Mouse (Mus musculus) hindlimb bud, embryonic 11.5 days (tissue): ENCODE measurements around the gene Bcap31.
"Not testable (repeated sequence)": the region's sequence is repeated elsewhere in the genome, so short reads cannot be mapped to it uniquely, and the experiment has no call there.

Experiments
- DNase-seq: peaks from one replicate; pipeline ENCODE4 v3.0.0-alpha.2; 2012; ENCODE audit warnings: low read depth, low spot score; ENCODE audit errors: extremely low spot score

Bcap31 gene

DNA sequence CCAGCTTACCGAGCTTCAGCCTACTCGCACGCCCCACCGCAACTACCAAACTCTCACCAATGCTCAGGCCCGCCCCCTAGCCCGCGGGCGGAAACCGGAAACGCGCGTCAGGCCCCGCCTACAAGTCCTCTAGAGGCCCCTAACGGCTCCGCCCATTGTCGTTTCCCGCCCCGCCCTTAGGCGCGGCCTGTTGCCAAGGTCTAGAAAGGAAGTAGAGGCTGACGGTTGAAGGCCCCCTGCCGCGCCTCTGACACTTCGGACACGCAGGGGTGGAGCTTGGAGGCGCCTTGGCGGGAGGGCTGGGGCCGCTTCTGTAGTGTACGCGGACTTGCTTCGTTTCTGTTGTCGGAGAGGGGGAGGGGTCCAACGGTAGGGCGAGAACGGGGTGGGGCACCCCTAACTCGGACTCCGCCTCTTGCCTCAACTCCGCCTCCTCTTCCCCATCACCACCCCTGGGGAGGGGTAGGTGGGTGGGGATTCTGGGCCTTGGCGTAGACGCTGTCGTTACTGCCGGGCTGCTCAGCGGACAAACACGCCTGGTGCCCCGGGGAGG lies at the start of gene Bcap31, which contains the start of gene Abcd1:
Gene Bcap31, minus strand, starts transcription at position 67 of the 553 bp plus-strand sequence.
Gene Abcd1, plus strand, starts transcription at position 489 of the 553 bp plus-strand sequence.
- DNase-seq: peak; percentile 67

DNA sequence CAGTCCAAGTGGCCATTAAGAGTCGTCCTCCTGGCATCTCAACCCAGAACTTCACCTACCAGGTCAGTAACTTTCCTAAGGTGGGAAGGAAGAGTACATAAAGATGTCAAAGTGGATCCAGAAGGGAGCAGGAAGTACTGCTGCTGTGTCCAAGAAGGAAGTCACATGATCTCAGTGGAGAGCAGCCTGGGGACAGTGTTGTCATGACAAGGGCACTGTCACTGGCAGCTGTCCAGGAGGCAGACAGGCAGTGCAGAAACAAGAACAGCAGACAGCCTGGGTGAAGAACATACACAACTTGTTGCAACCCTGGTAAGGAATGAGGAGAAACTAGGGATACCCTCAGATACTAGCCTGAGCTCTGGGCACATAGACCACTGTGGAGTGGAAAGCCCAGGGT lies 49.3 kb upstream of the Bcap31 start:
- DNase-seq: no peak

DNA sequence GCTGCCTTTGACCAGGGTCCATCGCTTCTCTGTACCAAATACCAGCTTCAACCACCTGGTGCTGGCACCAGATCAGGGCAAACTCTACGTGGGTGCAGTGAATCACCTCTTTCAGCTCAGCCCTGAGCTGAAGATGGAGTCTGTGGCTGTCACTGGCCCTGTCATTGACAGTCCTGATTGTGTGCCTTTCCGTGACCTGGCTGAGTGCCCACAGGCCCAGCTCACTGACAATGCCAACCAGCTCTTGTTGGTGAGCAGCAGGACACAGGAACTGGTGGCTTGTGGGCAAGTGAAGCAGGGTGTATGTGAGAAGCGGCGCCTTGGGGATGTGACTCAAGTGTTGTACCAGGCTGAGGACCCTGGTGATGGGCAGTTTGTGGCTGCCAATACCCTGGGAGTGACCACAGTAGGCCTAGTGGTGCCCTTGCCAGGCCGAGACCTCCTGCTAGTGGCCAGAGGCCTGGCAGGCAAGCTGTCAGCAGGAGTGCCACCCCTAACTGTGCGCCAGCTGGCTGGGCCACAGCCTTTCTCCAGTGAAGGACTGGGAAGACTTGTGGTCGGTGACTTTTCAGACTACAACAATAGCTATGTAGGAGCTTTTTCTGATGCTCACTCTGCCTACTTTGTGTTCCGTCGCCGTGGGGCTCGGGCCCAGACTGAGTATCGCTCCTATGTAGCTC lies 42.8 kb upstream of the Bcap31 start:
- DNase-seq: no peak

DNA sequence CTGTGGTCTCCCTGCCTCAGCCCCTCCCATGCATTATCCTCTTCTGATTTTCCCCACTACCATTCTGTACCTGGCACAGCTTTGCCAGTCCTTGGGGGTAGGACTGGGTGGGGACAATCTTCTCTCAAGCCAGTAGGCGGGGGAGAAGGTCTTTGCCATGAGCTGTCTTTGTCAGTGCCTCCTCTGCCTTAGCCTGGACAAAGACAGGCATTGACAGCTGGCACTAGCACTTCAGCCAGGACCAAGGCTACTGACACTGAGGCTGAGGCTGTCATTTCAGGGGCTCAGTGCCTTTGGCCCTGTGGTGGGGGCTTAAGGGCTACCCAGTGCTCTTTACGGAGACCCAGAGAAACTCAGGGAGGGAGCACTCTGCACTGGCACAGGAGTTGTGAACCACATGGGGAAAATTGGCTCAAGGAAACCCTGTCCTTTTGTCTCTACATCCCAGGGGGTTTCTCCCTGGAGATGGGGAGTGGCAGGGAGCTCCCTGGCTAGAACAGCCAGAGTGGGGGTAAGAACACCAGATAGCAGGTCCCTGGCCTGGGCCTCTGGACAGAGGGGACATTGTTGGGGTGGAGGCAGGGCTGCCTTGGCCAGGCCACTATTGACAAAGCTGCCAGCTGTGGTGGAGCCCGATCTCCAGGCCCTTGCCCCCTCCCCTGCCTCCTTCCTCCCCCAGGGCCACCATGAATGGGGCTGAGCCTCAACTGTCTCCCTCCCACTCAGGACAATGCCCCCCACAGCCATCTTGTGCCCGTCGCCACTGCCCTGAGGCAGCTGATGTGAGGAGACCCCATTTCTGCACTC lies 40.6 kb upstream of the Bcap31 start, which contains the start of gene Plxnb3:
Gene Plxnb3, plus strand, starts transcription at position 757 of the 807 bp plus-strand sequence.
- DNase-seq: no peak

DNA sequence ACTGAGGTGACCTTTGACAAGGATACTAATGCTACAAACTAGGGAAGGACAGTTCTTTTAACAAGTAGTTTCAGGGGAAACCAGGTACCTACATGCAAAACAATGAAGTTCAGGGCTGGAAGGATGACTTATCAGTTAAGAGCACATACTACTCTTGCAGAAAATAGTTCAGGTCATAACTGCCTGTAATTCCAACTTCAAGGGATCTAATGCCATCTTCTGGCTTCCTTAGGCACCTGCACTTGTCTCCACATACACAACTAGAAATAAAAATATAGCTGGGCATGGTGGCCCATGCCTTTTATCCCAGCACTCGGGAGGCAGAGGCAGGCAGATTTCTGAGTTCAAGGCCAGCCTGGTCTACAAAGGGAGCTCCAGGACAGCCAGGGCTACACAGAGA lies 33.0 kb upstream of the Bcap31 start:
- DNase-seq: no peak

DNA sequence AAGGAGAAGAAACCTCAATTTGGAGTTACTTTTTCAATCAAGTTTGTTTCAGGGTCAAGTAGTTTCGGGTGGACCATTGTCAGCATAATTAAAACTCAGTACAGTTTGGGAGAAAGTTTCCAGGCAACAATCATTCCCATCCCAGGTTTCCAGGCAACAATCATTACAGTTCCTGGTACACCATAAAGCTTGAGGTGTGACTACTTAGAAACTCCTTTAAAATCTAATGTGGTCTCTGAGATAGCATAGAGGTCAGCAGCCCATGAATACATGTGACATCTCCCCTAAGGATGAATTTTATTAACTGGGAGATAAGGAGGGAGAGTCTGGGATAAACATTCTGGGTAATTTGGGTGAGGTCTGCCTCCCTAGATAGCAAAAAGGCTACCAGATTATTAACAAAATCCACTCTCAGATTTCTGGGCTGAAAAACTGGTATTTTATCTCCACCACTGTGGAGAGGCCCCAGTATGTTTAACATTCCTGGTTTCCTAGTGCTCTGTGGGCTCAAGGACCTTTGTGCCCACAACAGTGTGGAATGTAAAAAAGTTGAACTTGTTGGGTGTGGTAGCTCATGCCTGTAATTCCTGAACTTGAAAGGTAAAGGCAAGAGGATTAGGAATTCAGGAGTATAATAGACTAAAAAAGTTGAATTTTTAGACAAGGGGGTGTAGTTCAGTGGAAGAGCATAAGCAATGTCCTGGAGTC lies 29.0 kb upstream of the Bcap31 start:
- no peak for DNase-seq

DNA sequence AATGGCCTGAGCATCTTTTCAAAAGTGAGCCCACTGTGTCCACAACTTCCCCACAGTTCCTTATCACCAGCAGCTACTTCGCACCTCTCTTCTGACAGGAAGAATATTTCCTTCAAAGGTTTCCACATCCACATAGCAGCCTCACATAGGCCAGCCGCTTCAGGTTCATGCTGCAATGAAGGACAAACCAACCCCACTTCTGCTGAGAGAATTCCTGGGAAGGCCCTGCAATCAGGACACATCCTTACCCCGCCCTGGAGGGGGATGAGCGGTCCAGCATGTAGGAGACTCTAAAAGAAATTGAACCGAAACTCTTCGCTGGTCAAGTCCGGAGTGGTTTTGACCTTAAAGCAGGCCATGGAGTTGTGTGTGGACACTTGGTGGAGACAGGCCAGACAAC lies 23.9 kb upstream of the Bcap31 start:
- not testable (repeated sequence) for DNase-seq

DNA sequence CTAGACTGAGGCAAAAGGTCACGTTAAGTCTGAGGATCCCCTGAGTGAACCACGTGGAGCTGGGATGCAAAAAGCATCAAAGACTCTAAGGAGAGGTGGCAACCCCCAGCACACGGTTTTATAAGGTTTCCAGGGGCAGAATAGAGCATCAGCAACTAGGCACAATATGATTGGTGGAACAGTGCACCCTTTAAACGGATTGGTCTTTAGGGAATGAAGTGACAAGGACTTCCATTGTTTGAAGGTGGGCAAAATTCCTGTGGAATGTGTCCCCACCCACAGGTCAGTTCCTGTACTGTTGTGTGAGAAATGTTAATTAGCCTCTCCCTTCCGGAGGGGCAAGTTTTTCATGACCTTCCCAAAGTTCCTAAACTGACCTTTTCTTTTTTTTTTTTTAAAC lies 23.2 kb upstream of the Bcap31 start:
- DNase-seq: no peak

DNA sequence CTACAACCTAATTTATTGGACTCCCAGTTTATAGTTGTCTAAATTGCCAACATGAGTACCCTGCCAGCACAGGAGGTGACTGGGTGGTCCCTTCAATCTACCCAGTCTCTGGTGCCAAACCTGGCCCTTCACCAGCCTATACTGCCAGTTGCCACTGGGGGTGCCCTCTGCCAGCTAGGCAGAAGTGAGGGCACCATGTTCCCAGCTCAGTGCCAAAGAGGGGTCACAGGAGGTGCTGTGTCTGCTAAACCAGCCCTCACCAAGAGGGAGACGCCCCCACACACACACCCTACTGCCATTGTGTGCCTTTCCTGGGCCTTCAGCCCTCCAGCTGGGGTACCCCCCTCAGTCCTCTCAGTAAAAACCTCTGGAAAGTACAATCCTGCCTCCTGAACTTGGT lies 22.2 kb upstream of the Bcap31 start:
- no peak for DNase-seq

DNA sequence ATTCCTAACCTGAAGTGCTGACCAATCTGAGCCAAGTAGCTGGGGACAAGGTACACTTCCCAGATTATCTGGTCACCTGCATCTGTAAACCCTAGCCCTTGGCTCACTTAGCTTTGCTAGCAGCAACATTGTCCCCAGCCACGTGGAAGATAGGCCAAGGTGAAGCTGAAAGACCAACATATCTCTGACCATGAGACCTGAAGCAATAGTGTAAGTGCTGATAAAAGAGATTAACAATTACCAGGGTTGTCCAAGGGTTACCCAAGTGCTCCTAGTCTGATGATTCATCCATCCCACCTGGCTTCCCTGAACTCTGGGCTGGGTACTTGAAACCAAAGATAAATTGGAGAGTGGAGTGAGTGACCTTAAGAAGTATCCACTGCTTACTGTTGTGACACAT lies 14.9 kb upstream of the Bcap31 start:
- DNase-seq: no peak

DNA sequence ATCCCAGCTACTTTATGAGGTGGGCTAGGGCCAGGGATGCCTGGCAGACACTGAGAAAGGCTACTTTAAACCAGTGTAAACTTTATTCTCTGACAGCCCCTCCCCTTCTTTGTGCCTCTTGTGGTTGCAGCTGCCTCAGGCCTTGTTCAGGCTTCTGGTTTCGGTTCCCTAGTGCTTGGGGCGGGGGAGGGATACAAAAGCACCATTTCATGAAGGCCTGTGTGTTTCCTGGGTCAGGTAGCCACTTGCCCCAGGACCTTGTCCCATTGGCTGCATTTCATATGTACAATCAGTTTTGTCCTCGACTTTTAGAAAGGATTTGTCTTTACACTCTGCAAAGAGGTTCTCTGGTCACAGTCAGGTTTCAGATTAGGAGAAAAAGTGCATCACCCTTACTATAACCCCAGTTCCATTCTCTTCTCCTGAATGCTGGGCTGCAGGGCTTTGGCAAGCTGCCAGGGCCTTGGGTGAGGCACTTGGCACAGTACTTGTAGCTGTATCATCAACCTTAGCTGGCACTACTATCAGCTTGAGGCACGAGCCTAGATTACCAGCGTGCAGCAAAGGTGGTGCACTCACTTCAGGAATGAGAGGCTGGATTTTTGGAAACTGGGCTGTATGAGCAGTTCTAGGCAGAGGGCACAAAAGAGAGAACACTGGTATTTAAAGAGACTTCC lies 2.8 kb upstream of the Bcap31 start:
- DNase-seq: no peak

DNA sequence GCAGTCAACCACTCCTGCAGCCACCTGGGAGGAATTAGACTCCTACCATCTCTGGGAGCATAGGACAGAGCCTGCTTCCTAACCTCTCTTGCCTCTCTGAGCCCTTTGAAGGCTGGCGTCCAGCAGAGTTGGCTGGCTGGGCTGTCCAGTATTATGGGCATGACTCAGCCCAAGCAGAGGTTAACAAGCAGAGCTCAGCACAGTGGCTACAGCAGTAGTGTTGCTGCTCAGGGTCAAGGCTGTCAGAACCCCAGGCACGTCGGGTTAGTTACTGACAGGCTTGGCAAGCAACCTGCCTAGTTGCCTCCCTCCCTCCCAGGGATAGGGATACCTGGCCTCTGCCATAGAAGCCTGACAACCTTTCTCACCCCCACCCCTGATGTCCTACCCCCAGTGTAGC lies 2.3 kb upstream of the Bcap31 start:
- DNase-seq: no peak

DNA sequence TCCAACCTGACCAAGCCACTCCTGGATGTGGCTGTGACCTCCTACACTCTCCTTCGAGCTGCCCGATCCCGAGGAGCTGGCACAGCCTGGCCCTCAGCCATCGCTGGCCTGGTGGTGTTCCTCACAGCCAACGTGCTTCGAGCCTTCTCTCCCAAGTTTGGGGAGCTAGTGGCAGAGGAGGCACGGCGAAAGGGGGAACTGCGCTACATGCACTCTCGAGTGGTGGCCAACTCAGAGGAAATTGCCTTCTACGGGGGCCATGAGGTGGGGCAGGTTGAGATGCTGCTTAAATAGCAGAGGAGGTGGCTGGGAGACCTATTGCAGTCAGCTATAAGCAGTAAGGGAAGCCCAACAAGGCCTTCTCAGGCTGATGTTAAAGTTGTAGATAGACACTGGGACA lies 1.7 kb upstream of the Bcap31 start:
- DNase-seq: no peak

DNA sequence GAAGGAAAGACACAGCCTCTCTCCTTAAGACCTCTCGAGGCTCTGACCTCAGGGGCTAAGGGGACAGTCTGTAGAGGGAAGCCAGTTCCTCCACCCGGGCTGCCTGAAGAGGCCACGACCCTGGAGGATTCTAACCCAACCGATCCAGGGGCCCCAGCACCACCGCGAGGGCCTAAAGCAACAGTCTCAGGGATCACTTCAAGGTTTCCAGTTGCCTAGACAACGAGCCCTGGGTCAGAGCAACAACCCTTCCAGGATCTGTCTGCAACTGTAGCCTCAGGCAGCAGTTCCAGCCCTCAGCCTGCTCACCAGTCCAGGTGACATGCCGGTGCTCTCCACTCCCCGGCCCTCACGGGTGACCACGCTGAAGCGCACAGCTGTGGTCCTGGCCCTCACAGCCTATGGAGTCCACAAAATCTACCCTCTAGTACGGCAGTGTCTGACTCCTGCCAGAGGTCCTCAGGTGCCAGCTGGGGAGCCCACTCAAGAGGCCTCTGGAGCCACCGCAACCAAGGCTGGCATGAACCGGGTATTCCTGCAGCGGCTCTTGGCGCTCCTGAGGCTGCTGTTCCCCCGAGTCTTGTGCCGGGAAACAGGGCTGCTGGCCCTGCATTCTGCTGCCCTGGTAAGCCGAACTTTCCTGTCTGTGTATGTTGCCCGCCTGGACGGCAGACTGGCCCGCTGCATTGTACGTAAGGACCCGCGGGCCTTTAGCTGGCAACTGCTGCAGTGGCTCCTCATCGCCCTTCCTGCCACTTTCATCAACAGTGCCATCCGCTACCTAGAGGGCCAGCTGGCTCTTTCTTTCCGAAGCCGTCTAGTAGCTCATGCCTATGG lies 952 bp upstream of the Bcap31 start:
- no peak for DNase-seq

DNA sequence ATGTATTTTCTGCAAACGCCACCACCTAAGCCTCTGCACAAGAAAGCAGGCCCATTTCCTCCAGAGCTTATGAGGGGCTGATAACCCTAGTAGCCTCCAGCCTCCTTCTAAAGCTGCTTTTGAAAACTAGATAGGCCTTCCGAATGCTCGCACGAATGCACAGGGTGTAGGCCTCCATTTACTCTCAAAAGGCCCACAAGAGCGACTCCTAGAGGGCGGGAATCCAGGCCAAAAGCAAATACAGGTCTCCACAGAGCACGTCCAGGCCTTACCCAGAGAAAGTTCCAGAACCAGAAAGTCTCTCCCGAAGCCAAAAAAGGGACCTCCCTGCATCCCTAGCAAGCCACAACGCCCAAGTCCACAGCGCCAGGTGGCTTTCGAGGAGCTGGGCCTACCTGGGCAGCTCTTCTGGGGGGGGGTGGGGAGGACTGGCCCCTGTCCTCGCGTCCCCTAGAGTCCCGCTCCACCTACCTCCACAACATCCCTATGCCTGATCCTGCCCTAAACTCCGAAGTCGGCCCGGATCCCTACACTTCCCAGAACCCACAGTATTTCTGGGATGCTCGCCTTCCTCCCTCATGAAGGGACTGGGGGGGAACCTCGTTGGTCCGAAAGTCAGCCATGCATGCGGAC lies 383 bp downstream of the Bcap31 start:
- DNase-seq: no peak

DNA sequence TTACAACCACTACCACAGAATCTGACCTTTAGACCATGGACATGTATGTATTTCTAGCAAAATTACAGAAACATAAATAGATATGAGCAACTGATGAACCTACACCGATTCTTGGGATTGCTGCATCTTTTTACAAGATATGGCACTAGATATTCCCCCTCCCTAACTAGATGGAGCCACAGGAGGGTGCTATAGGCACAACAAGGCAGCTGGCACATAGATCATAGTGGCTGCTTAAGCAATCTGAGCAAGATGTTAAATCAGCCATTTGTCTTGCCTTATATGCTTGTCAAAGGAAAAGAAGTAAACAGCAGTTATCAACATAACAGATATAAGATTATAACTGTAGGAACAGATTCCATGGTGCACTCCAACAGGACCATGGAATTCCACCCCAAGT lies 15.5 kb downstream of the Bcap31 start:
- no peak for DNase-seq

DNA sequence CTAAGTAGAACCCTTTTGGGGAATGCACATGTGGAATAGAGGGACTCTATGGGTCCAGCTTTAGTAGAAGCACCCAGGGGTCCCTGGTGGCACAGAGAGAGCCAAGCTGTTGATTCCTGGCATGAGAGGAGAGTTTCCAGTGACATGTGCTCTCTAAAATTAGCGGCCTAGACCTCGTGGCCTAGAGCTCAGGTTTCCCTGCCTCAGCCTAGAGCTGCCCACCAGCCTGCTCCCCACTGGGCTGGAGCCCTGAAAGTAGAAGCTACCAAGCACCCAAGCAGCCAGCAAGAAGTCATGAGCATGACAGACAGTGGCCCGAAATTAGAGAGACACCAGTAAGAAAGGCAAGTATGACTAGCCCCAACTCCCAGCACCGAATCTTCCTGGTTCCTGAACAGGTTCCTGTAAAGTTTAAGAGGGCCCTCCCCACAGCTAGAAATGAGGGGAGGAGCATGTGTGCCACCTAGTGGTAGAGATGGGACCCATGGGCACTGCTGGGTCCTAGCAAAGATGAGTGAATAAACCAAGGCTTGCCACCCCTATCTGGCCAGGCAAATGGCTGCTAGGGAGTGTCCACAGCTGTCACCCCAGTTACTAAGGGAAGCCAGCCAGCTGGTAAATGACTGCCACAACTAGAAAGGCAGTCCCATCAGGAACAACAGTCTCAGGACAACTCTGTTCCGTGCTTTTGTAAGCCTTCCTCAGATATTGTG lies 24.9 kb downstream of the Bcap31 start:
- no peak for DNase-seq

DNA sequence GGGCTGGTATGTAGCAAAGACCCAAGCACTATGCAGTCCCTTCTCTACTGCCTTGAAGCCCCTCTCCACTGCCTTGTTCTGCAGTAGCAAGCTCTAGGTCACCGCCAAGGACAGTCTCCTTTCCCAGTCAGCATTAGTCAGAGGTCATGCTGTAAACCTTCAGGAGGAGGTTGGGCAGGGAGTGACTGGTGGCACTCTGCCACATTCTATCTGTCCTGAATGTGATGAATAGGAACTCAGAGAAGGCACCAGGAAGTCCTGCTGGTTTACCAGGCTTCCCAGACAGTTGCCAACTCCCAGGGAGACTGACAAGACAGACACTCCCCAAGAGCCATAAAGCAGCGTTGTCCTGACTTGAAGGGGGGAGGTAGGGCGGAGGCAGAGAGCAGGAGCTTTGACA lies 30.3 kb downstream of the Bcap31 start:
- DNase-seq: no peak

DNA sequence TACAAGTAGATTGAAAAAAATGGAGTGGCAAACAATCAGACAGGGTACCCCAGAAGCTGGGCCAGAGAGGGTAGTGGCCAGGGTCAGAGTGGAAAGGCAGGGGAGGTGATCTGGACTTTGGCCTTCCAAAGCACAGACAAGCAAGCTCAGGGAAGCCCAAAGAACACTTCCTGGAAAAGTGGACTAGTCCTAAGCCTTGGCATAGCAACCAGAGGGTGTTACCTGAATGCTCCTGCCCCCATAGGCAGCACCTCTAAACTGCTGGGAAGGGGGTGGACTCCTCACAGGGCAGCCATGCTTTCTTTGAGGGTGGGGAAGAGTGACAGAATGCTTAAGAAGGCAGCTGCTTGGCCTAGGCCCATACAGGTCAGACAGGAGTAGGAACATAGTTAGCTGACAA lies 31.0 kb downstream of the Bcap31 start:
- no peak for DNase-seq
